Mouse (Mus musculus): Measurements from ENCODE around the gene Ociad1. TPM values are rescaled to one million over a fixed set of nuclear protein-coding genes. Genes with fewer than 3 reads are reported as not detected.

Ociad1 gene
- polyA plus RNA-seq, 1 experiment: 16.0 TPM

DNA sequence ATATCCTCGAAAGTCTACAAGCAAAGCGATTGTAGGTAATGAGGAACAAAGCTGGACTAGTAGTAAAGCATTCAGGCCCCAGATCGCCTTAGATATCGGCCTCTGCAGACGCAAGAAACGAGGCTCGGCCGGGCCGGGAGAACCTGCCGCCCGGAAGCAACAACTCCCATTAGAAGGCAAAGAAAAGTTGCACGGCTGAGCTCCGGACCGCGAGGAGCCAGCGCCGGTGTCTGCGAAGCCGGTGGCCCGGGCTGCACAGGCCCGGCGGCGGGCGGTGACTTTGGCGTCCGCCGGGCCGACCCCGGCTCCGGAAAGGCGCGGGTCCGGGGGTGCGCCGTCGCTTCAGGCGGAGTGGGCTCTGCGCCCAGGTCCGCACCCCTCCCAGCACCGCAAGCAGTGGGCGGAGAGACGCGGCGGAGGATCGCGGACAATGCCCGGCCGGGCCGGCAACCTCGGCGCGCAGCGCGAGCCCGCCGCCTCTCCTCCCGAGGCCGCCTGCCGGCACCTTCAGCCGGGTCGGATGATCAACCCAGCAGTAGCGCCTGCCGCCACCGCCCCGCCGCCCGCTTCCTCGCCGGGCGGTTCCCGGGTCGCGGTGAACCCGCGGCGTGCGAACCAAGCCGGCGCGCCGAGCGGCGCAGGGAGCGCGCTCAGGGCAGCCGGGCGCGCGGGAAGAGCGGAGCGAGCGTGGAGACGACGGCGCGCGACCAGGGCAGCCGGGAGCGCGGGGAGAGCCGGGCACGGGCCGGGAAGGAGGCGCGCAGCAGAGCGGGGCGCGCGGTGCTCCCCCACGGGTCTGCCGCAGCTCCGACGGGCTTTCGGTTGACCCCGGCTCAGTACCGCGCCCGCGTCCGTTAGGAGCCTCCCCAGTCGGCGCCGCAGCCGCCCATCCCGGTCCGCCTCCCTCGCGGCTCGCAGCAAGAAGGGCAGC lies 37.0 kb upstream of the Ociad1 start:
- Histone ChIP-seq H3K27ac (ENCODE audit: insufficient read depth, low read depth, low read length) (peak overlapping the region; percentile 82), H3K4me1 (ENCODE audit: control insufficient read depth, insufficient read depth, insufficient read length, low read length) (peaks cover 7% of the 10 kb centered on the region; the same call in 1 of the 2 replicates), H3K4me3 (ENCODE audit: low read depth, low read length) (peak overlapping the region; percentile 96), H3K36me3 (ENCODE audit: control insufficient read depth, insufficient read depth, low read length) (no peaks in the 10 kb centered on the region), H3K27me3 (ENCODE audit: control insufficient read depth, insufficient read depth, low read length) (no peaks in the 10 kb centered on the region)
- TF ChIP-seq CTCF (IDR thresholded peaks at IDR 0.05; ENCODE audit: extremely low read depth, insufficient read length, insufficient replicate concordance, low read depth, low read length): no peak
- under 1% methylated on average over 129 of the region's 129 CpGs for WGBS

DNA sequence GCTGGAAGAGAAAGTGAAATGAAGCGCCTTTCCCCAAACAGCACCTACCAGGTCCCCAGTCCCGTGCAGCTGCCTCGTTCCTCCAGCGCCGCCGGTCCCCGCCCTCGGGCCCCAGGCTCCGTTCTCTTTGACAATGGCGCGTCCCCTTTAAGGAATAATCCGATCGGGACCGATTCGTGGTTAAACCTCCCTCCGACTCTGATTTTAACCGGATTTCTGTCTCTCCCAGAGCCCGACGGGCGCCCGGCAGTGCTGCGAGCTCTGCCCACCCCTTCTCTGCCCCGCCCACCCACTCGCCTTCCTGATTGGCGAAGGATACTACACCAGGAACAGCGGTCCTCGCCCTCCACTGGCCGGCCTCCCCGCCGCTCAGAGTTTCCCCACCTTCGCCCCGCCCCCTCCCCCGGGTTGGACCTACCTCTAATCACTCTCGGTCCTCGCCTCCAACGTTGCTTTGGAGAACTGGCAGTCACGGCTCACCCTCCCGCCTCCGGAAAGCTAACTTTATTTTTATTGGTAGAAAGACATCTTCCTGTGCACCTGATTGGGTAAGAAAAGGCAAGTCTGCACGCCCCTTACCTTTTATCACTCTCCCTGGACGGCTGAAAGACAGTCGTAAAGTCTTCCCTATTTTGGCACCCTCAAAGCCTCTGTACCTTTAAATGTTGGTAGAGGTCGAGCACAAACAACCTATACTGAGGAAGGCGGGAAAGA lies 36.1 kb upstream of the Ociad1 start, which contains the start of gene Fryl:
TSS of gene Fryl (minus strand) at position 268 of the 714 bp plus-strand sequence.
- Histone ChIP-seq H3K27me3 (ENCODE audit: control insufficient read depth, insufficient read depth, low read length) (no peaks in the 10 kb centered on the region), H3K27ac (ENCODE audit: insufficient read depth, low read depth, low read length) (peak within 1 kb of the TSS; percentile 95), H3K4me3 (ENCODE audit: low read depth, low read length) (peak within 1 kb of the TSS; percentile 96), H3K36me3 (ENCODE audit: control insufficient read depth, insufficient read depth, low read length) (no peaks in the 10 kb centered on the region), H3K4me1 (ENCODE audit: control insufficient read depth, insufficient read depth, insufficient read length, low read length) (peaks cover 7% of the 10 kb centered on the region; the same call in 1 of the 2 replicates)
- WGBS: under 1% methylated on average over 44 of the region's 44 CpGs
- peak; percentile 48; the same call in 1 of the 2 replicates for TF ChIP-seq POLR2A (IDR thresholded peaks at IDR 0.05; ENCODE audit: low read depth, low read length)
- TF ChIP-seq CTCF (IDR thresholded peaks at IDR 0.05; ENCODE audit: extremely low read depth, insufficient read length, insufficient replicate concordance, low read depth, low read length): no peak

DNA sequence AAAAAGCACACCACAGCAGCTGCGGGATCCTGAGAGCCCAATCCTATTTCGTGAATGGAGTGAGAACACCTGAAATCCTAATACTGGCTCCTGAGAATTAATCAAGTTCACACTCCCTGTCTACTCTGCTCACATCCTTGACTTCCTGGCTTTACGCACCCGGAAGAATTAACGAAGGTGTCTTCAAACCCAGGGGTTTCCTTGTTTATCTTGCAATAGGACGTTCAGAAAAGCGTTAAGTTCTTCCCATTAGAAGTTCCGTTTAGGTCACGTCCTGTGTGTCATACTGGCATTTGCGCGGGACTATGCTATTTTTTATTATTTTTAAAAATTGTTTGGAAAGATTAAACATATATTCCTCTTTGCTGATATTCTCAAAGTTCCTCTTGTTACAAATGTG lies 35.5 kb upstream of the Ociad1 start:
- no peak for TF ChIP-seq POLR2A (IDR thresholded peaks at IDR 0.05; ENCODE audit: low read depth, low read length)
- TF ChIP-seq CTCF (IDR thresholded peaks at IDR 0.05; ENCODE audit: extremely low read depth, insufficient read length, insufficient replicate concordance, low read depth, low read length): no peak
- Histone ChIP-seq H3K27ac (ENCODE audit: insufficient read depth, low read depth, low read length) (peak overlapping the region; percentile 95), H3K36me3 (ENCODE audit: control insufficient read depth, insufficient read depth, low read length) (no peaks in the 10 kb centered on the region), H3K27me3 (ENCODE audit: control insufficient read depth, insufficient read depth, low read length) (no peaks in the 10 kb centered on the region), H3K4me1 (ENCODE audit: control insufficient read depth, insufficient read depth, insufficient read length, low read length) (peaks cover 5% of the 10 kb centered on the region; the same call in 1 of the 2 replicates), H3K4me3 (ENCODE audit: low read depth, low read length) (peak overlapping the region; percentile 56)
- WGBS: under 1% methylated on average over 11 of the region's 11 CpGs

DNA sequence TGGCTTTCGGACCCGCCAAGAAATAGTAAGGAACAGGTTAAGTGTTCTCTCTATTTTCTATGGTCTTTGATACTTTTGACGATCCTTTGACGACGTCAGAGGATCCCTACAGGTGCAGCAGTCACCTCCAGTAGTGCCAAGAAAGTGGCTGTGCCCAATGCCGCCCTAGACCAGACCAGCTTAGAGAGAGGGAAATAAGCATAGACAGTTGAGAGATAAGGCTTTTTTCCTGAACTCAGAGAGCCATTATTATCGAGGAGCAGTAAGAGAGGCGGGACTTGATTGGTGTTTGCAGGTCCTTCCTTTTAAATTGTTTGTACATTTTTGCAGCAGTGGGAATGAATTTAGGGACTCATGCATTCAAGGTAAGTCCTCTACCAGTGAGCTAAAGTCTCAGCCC lies 34.9 kb upstream of the Ociad1 start:
- Histone ChIP-seq H3K27ac (ENCODE audit: insufficient read depth, low read depth, low read length) (peak overlapping the region; percentile 95), H3K36me3 (ENCODE audit: control insufficient read depth, insufficient read depth, low read length) (no peaks in the 10 kb centered on the region), H3K27me3 (ENCODE audit: control insufficient read depth, insufficient read depth, low read length) (no peaks in the 10 kb centered on the region), H3K4me3 (ENCODE audit: low read depth, low read length) (peak overlapping the region; percentile 47), H3K4me1 (ENCODE audit: control insufficient read depth, insufficient read depth, insufficient read length, low read length) (peaks cover 5% of the 10 kb centered on the region; the same call in 1 of the 2 replicates)
- 13% methylated on average over 8 of the region's 8 CpGs for WGBS
- TF ChIP-seq POLR2A (IDR thresholded peaks at IDR 0.05; ENCODE audit: low read depth, low read length): no peak
- no peak for TF ChIP-seq CTCF (IDR thresholded peaks at IDR 0.05; ENCODE audit: extremely low read depth, insufficient read length, insufficient replicate concordance, low read depth, low read length)

DNA sequence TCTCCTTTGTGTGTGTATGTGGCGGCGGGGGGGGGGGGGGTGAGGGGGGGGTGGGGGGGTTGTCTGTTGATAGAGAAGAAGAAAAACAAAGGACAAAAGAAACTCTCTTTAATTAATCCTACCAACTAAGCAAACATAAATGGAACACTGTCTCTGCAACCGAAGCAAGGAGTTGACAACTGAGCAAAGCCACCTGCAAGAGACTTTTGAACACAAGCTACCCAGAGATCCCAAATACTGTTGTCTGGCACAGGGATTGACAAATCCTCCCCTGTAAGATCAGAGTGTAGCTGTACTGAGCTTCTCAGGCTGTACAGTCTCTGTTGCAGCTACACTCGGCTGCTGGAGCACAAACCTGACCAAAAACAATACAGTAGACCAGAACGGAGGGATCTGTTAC lies 28.5 kb upstream of the Ociad1 start:
- Histone ChIP-seq H3K36me3 (ENCODE audit: control insufficient read depth, insufficient read depth, low read length) (no peaks in the 10 kb centered on the region), H3K4me1 (ENCODE audit: control insufficient read depth, insufficient read depth, insufficient read length, low read length) (no peaks in the 10 kb centered on the region), H3K4me3 (ENCODE audit: low read depth, low read length) (no peak overlapping the region), H3K27me3 (ENCODE audit: control insufficient read depth, insufficient read depth, low read length) (no peaks in the 10 kb centered on the region), H3K27ac (ENCODE audit: insufficient read depth, low read depth, low read length) (no peak overlapping the region)
- TF ChIP-seq POLR2A (IDR thresholded peaks at IDR 0.05; ENCODE audit: low read depth, low read length): no peak
- no peak for TF ChIP-seq CTCF (IDR thresholded peaks at IDR 0.05; ENCODE audit: extremely low read depth, insufficient read length, insufficient replicate concordance, low read depth, low read length)
- WGBS: 76% methylated on average over 5 of the region's 5 CpGs

DNA sequence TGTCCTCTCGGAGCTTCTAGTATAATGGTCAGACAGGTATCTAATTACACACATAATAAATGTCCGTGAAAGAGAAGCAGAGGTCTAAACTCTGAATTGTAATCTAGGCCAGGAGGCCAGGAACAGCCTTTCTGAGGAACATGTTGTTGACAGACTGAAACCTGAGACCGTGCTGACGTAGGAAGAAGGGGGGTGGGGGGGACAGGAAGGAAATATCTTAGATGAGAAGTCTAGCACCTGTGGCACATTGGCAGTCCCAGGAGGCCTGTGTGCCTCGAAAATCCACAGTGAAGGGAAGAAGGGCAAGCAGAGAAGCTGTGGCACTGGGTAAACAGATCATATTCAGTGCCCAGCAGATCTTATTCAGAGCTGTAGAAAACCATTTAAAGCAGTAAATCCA lies 27.1 kb upstream of the Ociad1 start:
- no peaks in the 10 kb centered on the region for H3K27me3 ChIP-seq (ENCODE audit: control insufficient read depth, insufficient read depth, low read length)
- TF ChIP-seq CTCF (IDR thresholded peaks at IDR 0.05; ENCODE audit: extremely low read depth, insufficient read length, insufficient replicate concordance, low read depth, low read length): no peak
- no peak for TF ChIP-seq POLR2A (IDR thresholded peaks at IDR 0.05; ENCODE audit: low read depth, low read length)
- H3K4me3 ChIP-seq (ENCODE audit: low read depth, low read length): no peak overlapping the region
- H3K36me3 ChIP-seq (ENCODE audit: control insufficient read depth, insufficient read depth, low read length): no peaks in the 10 kb centered on the region
- H3K4me1 ChIP-seq (ENCODE audit: control insufficient read depth, insufficient read depth, insufficient read length, low read length): no peaks in the 10 kb centered on the region
- H3K27ac ChIP-seq (ENCODE audit: insufficient read depth, low read depth, low read length): no peak overlapping the region
- WGBS: 55% methylated on average over 5 of the region's 5 CpGs
